Mouse (Mus musculus) midbrain, embryonic 12.5 days (tissue): ENCODE measurements around the gene Slc16a13. TPM values are rescaled to one million over a fixed set of nuclear protein-coding genes. Genes with fewer than 3 reads are reported as not detected.

Source experiments
- ATAC-seq: fragments of 200-750 bp; cut with Nextera tagmentation; 2 replicates; pipeline ENCODE4 v1.8.0; 2017; ENCODE audit warnings: low read depth, moderate TSS enrichment, moderate library complexity; ENCODE audit not compliant: low FRiP score
- H3K27ac ChIP-seq: fragments of 300-500 bp; sonication (generic); replicated peaks from 2 replicates; pipeline ENCODE4 v1.5.1; 2016; ENCODE audit warnings: mild to moderate bottlenecking
- H3K27me3 ChIP-seq: fragments of 300-500 bp; sonication (generic); 2 replicates; pipeline ENCODE4 v1.6.1; 2016; ENCODE audit warnings: mild to moderate bottlenecking
- H3K36me3 ChIP-seq: fragments of 300-500 bp; sonication (generic); 2 replicates; pipeline ENCODE4 v1.6.1; 2016
- H3K4me1 ChIP-seq: fragments of 300-500 bp; sonication (generic); 2 replicates; pipeline ENCODE4 v1.6.1; 2016
- H3K4me2 ChIP-seq: fragments of 300-500 bp; sonication (generic); replicated peaks from 2 replicates; pipeline ENCODE4 v1.6.1; 2016; ENCODE audit warnings: mild to moderate bottlenecking, moderate library complexity
- H3K4me3 ChIP-seq: fragments of 300-500 bp; sonication (generic); 2 replicates; pipeline ENCODE4 v1.5.1; 2016; ENCODE audit warnings: mild to moderate bottlenecking
- H3K9ac ChIP-seq: fragments of 300-500 bp; sonication (generic); replicated peaks from 2 replicates; pipeline ENCODE4 v1.6.1; 2016; ENCODE audit warnings: mild to moderate bottlenecking, moderate library complexity
- H3K9me3 ChIP-seq: fragments of 300-500 bp; sonication (generic); 2 replicates; pipeline ENCODE4 v1.6.1; 2016; ENCODE audit warnings: mild to moderate bottlenecking
- WGBS: fragments of 180-500 bp; shearing (Covaris S2); methylation state at CpG from one replicate; pipeline ENCODE4 v1.1.7; 2016; 5-methylcytosine and 5-hydroxymethylcytosine counted together
- polyA plus RNA-seq: library from polyadenylated mRNA; unstranded; fragments of >200 nt; fragmentation: Nextera tagmentation; extraction: Ambion mirVana; gene quantifications from 2 replicates; pipeline ENCODE4 v1.2.1, GENCODE M21; 2016

Gene Slc16a13
- polyA plus RNA-seq, 1 experiment from 2014 or later = 19.5 TPM

DNA sequence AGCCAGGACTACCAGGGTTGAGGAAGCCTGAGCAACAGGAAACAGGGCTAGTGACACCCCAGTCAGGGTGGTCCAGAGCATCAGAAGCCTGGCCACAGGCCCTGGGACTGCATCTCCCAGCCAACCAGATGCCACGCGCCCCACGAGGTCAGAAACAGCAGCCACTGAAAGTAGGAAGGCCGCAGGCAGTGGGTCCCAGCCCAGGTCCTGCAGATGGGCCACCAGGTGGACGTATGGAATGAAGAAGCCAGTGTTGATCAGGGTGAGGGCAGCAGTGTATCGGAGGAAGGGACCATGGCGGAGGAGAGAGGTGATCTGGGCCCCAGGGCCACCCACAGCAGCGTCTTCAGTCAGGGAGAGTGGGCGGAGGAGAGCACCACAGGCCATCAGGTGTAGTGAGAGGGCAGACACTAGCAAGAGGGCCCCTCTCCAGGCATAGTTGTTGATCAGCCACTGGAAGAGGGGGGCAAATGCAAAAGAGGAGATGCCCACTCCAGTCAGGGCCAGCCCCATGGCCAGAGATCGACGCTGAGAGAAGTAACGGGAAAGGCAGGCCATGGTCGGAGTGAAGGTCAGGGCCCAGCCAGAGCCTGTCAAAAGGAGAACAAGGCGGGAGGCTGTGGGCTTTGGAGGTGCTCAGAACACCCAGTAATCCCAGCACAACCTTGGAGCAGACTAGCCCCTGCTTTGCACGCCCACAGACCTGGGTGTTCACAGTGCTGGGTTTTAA lies 2.0 kb downstream of the Slc16a13 start:
- no peak overlapping the region for H3K27ac ChIP-seq
- H3K9me3 ChIP-seq = no peaks in the 10 kb centered on the region
- WGBS = 87% methylated on average over 15 of the region's 15 CpGs
- peaks cover 46% of the 10 kb centered on the region for H3K4me1 ChIP-seq
- H3K4me3 ChIP-seq = peak overlapping the region; percentile 61; the same call in 1 of the 2 replicates
- H3K4me2 ChIP-seq = peak overlapping the region; percentile 88
- H3K36me3 ChIP-seq = peaks cover 16% of the 10 kb centered on the region
- ATAC-seq = no peak
- peak overlapping the region; percentile 31; the same call in 1 of the 2 replicates for H3K9ac ChIP-seq
- H3K27me3 ChIP-seq = peaks cover 55% of the 10 kb centered on the region

DNA sequence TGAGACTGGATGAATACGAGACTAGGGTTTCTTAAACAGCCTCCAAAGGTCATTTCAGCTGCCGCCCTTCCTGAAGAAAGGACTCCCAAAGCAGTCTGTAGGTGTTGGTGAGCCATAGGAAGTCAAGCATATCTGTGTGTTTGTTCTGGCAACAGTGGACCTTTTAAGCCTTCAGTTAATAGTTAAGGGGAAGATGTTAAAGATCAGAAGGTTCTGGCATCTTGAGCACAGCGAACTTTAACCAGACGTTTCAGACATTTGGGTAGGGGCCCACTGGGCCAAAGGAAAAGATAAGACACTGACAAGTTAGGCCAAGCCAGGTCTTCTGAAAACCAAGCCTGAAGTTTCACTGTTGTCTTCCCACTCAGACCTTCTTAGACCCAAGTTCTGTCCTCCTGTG lies 2.8 kb downstream of the Slc16a13 start:
- H3K9ac ChIP-seq = no peak overlapping the region
- H3K9me3 ChIP-seq = no peaks in the 10 kb centered on the region
- no peak overlapping the region for H3K4me3 ChIP-seq
- no peak overlapping the region for H3K27ac ChIP-seq
- ATAC-seq = no peak
- H3K4me1 ChIP-seq = peaks cover 54% of the 10 kb centered on the region
- no peak overlapping the region; the same call in 1 of the 2 replicates for H3K4me2 ChIP-seq
- WGBS = 89% methylated on average over 4 of the region's 4 CpGs
- peaks cover 16% of the 10 kb centered on the region for H3K36me3 ChIP-seq
- H3K27me3 ChIP-seq = peaks cover 58% of the 10 kb centered on the region

DNA sequence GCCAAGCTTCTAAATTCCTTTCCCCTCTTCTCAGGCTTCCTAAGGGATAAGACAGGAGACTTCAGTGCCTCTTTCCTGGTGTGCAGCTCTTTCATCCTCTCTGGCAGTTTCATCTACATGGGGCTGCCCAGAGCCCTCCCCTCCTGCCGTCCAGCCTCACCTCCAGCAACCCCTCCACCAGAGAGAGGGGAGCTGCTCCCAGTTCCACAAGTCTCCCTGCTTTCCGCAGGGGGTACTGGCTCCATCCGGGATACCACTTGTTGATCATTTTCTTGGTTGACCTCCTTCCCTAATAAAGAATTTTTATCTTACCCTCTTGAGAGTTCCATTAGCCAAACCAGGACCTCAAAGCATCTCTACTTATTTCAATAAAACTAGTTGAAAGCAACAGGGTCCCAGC lies 4.8 kb downstream of the Slc16a13 start:
- H3K27me3 ChIP-seq = peaks cover 71% of the 10 kb centered on the region
- WGBS = 46% methylated on average over 3 of the region's 3 CpGs
- ATAC-seq = no peak
- H3K9me3 ChIP-seq = no peaks in the 10 kb centered on the region
- H3K9ac ChIP-seq = no peak overlapping the region
- H3K4me1 ChIP-seq = peaks cover 44% of the 10 kb centered on the region
- H3K36me3 ChIP-seq = peaks cover 16% of the 10 kb centered on the region
- no peak overlapping the region for H3K4me2 ChIP-seq
- no peak overlapping the region for H3K27ac ChIP-seq
- no peak overlapping the region for H3K4me3 ChIP-seq

DNA sequence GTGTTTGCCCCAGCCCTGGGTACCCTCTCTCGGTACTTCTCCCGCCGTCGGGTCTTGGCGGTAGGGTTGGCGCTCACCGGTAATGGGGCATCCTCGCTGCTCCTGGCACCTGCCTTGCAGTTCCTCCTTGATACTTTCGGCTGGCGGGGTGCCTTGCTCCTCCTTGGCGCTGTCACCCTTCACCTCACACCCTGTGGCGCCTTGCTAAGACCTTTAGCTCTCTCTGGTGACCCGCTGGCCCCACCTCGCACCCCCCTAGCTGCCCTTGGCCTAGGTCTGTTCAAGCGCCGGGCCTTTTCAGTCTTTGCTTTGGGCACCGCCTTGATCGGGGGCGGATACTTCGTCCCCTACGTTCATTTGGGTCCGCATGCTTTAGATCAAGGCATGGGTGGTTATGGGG lies 5.6 kb downstream of the Slc16a13 start:
- H3K27me3 ChIP-seq = peaks cover 76% of the 10 kb centered on the region
- no peak for ATAC-seq
- H3K9ac ChIP-seq = no peak overlapping the region

DNA sequence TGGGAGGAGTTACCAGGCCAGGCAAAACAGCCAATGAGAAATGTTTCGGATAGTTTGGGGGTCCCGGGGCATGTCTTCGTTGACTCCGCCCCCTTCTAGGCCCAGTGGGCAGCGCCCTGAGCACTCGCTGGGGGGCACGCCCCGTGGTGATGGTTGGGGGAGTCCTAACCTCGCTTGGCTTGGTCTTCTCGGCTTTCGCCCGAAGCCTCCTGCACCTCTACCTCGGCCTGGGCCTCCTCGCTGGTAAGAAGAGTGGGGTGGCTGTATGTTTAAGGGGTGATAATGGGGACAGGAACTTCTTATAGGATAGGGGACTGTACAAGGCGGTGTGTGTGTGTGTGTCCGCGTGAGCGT lies 6.0 kb downstream of the Slc16a13 start:
- H3K36me3 ChIP-seq = peaks cover 16% of the 10 kb centered on the region
- no peak overlapping the region for H3K9ac ChIP-seq
- no peak for ATAC-seq
- no peak overlapping the region for H3K27ac ChIP-seq
- H3K4me1 ChIP-seq = peaks cover 41% of the 10 kb centered on the region
- peak overlapping the region; percentile 59 for H3K4me2 ChIP-seq
- 5% methylated on average over 18 of the region's 18 CpGs for WGBS
- peak overlapping the region; percentile 33 for H3K4me3 ChIP-seq
- H3K9me3 ChIP-seq = no peaks in the 10 kb centered on the region
- peaks cover 76% of the 10 kb centered on the region for H3K27me3 ChIP-seq

More for the DNA sequence above, 5.6 kb downstream of the Slc16a13 start:
- Histone ChIP-seq H3K4me2 (no peak overlapping the region; the same call in 1 of the 2 replicates), H3K4me3 (0 out of 2 replicates have a peak overlapping the region, but pooled peaks have one; percentile 33), H3K9me3 (no peaks in the 10 kb centered on the region), H3K4me1 (peaks cover 44% of the 10 kb centered on the region), H3K27ac (no peak overlapping the region), H3K36me3 (peaks cover 16% of the 10 kb centered on the region)
- WGBS = 9% methylated on average over 22 of the region's 22 CpGs

DNA sequence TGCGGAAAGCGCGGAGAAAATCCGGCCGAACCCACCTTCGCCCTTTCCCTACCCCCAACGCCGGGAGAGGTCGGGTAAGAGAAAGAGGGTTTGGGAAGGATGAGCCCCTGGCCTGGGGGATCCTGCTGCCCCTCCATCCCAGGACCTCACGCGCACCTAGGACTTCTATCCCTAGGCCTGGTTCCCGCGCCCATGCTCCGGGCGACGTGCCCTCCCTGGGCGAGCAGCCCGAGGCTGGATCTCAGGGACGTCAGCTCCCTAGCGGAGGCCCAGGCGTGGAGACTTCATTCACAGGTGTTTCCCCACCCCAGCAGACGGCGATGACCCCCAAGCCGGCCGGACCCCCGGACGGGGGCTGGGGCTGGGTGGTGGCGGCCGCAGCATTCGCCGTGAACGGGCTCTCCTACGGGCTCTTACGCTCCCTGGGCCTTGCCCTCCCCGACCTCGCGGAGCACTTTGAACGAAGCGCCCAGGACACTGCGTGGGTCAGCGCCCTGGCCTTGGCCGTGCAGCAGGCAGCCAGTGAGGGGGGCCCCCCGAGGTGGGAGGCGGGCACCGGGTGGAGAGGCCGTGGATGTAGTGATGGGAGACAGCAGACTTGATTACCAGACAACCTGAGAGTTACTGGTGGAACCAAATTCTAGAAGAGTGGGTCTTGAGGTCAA lies 6.5 kb downstream of the Slc16a13 start:
- under 1% methylated on average over 46 of the region's 46 CpGs for WGBS

DNA sequence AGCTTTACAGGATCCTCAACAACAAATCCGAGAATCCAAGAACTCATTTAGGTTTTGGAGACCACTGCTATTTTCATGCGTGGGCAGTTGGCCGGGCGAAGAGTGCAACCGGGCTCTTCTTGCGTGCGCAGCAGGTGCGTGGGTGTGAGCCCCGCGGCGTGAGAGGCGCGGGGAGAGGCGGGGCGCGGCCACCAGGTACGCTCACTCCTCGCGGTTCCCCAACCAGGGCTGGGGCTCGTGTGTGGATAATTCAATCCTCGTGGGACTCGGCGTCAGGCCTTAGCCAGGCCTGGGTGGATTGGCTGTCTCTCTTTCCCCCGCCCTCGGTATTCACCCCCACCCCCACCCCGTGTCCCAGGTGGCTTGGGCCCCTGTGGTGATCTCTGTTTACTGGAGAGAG lies 7.1 kb downstream of the Slc16a13 start:
- ATAC-seq = no peak; the same call in 1 of the 2 replicates
- Histone ChIP-seq H3K4me2 (peak overlapping the region; percentile 59), H3K9ac (peak overlapping the region; percentile 25; the same call in 1 of the 2 replicates), H3K27me3 (peaks cover 73% of the 10 kb centered on the region), H3K36me3 (peaks cover 16% of the 10 kb centered on the region), H3K9me3 (no peaks in the 10 kb centered on the region), H3K4me3 (peak overlapping the region; percentile 33), H3K27ac (no peak overlapping the region), H3K4me1 (peaks cover 31% of the 10 kb centered on the region)
- 6% methylated on average over 26 of the region's 26 CpGs for WGBS

More for the DNA sequence above, 6.5 kb downstream of the Slc16a13 start:
- Histone ChIP-seq H3K4me2 (peak overlapping the region; percentile 59), H3K4me3 (peak overlapping the region; percentile 33), H3K36me3 (peaks cover 16% of the 10 kb centered on the region), H3K9ac (peak overlapping the region; percentile 25; the same call in 1 of the 2 replicates), H3K9me3 (no peaks in the 10 kb centered on the region), H3K4me1 (peaks cover 37% of the 10 kb centered on the region), H3K27ac (no peak overlapping the region), H3K27me3 (peaks cover 76% of the 10 kb centered on the region)
- ATAC-seq = peak; percentile 30; the same call in 1 of the 2 replicates

DNA sequence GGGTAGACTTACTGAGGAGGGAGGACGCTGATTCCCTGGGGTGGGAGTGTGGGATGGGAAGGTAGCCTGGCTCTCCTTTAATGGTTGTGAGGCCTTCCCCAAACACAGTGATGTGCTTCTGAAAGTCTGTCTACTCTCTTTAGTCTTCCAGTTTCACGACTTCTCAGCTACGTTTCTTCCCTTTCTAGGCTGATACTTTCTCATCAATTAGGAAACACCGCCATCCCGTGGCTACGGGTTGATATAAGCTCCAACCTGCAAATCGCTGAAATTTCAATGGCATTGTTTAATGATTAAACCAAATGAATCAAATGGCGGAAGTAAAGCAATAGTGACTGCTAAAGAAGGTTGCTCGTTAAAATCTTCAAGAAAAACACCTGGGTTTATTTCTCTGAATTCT lies 8.0 kb downstream of the Slc16a13 start:
- Histone ChIP-seq H3K9me3 (no peaks in the 10 kb centered on the region), H3K4me1 (peaks cover 26% of the 10 kb centered on the region), H3K27ac (no peak overlapping the region), H3K4me2 (no peak overlapping the region), H3K27me3 (peaks cover 66% of the 10 kb centered on the region), H3K36me3 (peaks cover 15% of the 10 kb centered on the region), H3K9ac (no peak overlapping the region; the same call in 1 of the 2 replicates), H3K4me3 (no peak overlapping the region)
- ATAC-seq = no peak
- WGBS = 12% methylated on average over 9 of the region's 9 CpGs

DNA sequence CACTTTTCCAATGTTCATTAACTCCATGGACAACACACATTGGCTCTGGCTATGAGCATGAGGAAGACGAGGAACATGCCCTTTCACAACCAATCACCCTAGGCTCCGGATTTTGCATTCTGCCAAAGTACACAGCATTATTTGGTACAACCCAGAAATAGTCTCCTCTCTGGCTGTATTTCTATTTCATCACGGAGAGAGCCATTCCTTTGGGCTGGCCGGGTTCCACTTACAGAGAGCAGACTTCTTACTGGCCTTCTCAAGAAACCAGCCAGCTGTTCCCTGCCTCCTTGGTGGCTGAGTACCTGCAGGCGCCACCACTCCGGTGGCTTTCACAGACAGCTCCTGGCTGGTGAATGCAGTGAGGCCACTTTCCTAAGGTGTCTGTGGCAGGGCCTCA lies 8.4 kb downstream of the Slc16a13 start, which contains the start of gene Slc16a11:
Gene Slc16a11, plus strand, starts transcription at position 330 of the 400 bp plus-strand sequence.
- ATAC-seq = no peak
- Histone ChIP-seq H3K4me3 (peak within 1 kb of the TSS; percentile 33; the same call in 1 of the 2 replicates), H3K27ac (no peak within 1 kb of the TSS), H3K4me2 (peak within 1 kb of the TSS; percentile 59), H3K27me3 (peaks cover 61% of the 10 kb centered on the region), H3K36me3 (peaks cover 10% of the 10 kb centered on the region), H3K4me1 (peaks cover 26% of the 10 kb centered on the region), H3K9me3 (no peaks in the 10 kb centered on the region), H3K9ac (no peak within 1 kb of the TSS; the same call in 1 of the 2 replicates)
- 74% methylated on average over 6 of the region's 6 CpGs for WGBS

DNA sequence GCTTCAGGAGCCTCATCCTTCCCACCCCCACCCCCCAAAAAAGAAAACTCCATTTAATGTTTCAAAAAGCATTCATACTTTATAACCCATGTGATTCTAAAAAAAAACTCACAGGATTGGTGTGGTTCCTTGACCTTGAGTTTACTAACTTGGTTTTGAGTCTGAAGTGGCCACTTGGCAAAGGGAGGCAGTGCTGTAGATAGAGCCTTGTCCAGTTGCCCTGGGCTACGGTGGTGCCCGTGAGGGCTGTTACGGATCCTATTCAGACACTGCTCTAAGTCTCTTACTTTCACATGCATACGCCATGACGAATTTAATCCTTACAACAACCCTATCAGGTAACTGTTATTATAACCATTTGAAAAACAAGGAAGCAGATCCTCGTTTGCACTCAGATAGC lies 8.9 kb downstream of the Slc16a13 start:
- WGBS = 76% methylated on average over 6 of the region's 6 CpGs
- peaks cover 6% of the 10 kb centered on the region; the same call in 1 of the 2 replicates for H3K36me3 ChIP-seq
- H3K27me3 ChIP-seq = peaks cover 57% of the 10 kb centered on the region
- ATAC-seq = no peak
- no peak overlapping the region for H3K9ac ChIP-seq
- no peak overlapping the region for H3K4me2 ChIP-seq
- no peak overlapping the region for H3K27ac ChIP-seq
- H3K4me1 ChIP-seq = peaks cover 26% of the 10 kb centered on the region
- no peaks in the 10 kb centered on the region for H3K9me3 ChIP-seq
- no peak overlapping the region for H3K4me3 ChIP-seq

DNA sequence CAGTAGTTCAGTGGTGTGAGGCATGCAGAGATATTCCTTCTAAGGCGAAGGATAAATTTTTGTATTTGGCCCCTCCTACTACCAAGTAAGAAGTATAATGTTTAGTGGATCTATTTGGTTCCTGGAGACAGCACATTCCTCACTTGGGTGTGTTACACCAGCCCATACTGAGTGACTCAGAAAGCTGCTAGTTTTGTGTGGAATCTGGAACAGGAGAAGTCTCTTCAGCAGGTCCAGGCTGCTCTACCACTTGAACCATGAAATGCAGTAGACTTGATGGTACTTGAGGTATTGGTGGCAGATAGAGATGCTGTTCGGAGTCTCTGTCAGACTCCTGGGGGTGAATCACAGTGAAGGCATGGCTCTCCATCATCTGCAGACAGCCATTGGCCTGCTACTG lies 10.2 kb downstream of the Slc16a13 start:
- no peaks in the 10 kb centered on the region for H3K9me3 ChIP-seq
- no peak for ATAC-seq
- H3K4me2 ChIP-seq = no peak overlapping the region
- peaks cover 26% of the 10 kb centered on the region for H3K4me1 ChIP-seq
- H3K36me3 ChIP-seq = no peaks in the 10 kb centered on the region
- no peak overlapping the region for H3K27ac ChIP-seq
- 92% methylated on average over 2 of the region's 2 CpGs for WGBS
- H3K9ac ChIP-seq = no peak overlapping the region
- H3K27me3 ChIP-seq = peaks cover 51% of the 10 kb centered on the region
- no peak overlapping the region for H3K4me3 ChIP-seq

DNA sequence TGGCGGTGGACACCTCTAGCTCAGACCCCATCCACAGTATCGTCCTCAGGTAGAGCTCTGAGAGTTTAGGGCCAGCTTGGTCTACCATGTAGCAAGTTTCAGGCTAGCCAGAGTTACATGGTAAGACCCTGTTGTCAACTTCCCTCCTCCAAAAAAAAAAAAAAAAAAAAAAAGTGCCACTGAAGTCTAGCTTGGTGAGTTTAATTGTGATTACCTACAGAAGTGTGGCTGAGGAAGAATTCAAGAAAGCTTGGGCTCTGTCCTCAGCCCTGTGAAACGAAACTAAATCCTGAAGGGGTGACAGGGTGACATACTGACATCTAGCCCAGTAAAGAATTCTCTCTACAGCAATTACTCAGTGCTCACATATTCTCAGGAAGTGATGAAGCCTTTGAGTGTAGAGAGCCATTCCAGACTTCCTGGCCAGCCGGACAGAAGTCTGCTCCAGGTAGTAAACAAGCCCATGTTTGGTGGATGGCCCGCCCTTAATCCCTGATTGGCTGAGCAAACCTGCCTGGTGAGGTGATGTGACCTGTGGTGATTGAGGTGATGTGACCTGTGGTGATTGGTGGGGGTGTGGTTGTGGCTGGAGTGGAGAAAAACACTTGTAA lies 12.0 kb downstream of the Slc16a13 start:
- Histone ChIP-seq H3K9ac (no peak overlapping the region), H3K4me1 (peaks cover 11% of the 10 kb centered on the region; the same call in 1 of the 2 replicates), H3K9me3 (no peaks in the 10 kb centered on the region), H3K4me2 (no peak overlapping the region), H3K27me3 (peaks cover 33% of the 10 kb centered on the region), H3K27ac (no peak overlapping the region), H3K4me3 (no peak overlapping the region), H3K36me3 (no peaks in the 10 kb centered on the region)
- WGBS = 77% methylated on average over 5 of the region's 5 CpGs
- no peak for ATAC-seq
